Mouse (Mus musculus): Measurements from ENCODE around the gene Wfdc6b. TPM values are rescaled to one million over a fixed set of nuclear protein-coding genes. Genes with fewer than 3 reads are reported as not detected.

Gene Wfdc6b
- polyA plus RNA-seq, 2 experiments, result not detected

DNA sequence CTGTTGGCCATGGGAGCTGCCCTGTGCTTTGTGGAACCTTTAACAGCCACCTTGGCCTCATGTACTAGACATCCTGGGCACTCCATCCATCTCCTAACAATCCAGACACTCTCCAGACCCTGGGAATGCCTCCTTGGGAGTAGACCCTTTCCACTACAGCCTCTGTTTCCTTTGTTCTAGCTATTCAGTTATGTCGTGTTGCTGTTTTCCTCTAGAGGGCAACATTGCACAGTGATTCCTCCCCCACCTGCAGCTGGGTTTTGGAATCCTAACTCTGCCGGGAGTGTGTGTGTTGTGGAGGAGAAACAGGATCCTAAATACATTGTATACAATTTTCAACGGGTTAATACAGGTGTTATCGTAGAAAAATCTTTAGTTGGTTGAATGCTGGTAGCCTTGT is 21.3 kb upstream of the Wfdc6b start:
- TF ChIP-seq EP300 (IDR thresholded peaks at IDR 0.05; ENCODE audit: low read depth), result no peak
- TF ChIP-seq CTCF (IDR thresholded peaks at IDR 0.05; ENCODE audit: low read depth), result peak; percentile 49
- H3K36me3 ChIP-seq (replicated peaks; ENCODE audit: control insufficient read depth, insufficient read depth, low read depth), result no peaks in the 10 kb centered on the region
- no peak overlapping the region for H3K4me2 ChIP-seq (ENCODE audit: low read depth)
- no peaks in the 10 kb centered on the region for H3K27me3 ChIP-seq (ENCODE audit: control insufficient read depth, insufficient read depth, low read length)
- H3K9ac ChIP-seq (replicated peaks), result no peak overlapping the region
- no peak overlapping the region for H3K27ac ChIP-seq
- ATAC-seq (ENCODE audit: insufficient read depth), result no peak
- 10% methylated on average over 4 of the region's 4 CpGs for WGBS (ENCODE audit: insufficient replicate concordance)
- no peaks in the 10 kb centered on the region for H3K9me3 ChIP-seq (ENCODE audit: control insufficient read depth, low read length)
- no peak for DNase-seq (ENCODE audit: low read depth in 3 of 3, low spot score in 3 of 3)
- no peak overlapping the region for H3K4me3 ChIP-seq (ENCODE audit: insufficient read depth in 1 of 2, low read depth in 2 of 2, low read length in 2 of 2)
- no peaks in the 10 kb centered on the region for H3K4me1 ChIP-seq (replicated peaks; ENCODE audit: control insufficient read depth in 2 of 2, insufficient read depth in 2 of 2, low read length in 1 of 2)

DNA sequence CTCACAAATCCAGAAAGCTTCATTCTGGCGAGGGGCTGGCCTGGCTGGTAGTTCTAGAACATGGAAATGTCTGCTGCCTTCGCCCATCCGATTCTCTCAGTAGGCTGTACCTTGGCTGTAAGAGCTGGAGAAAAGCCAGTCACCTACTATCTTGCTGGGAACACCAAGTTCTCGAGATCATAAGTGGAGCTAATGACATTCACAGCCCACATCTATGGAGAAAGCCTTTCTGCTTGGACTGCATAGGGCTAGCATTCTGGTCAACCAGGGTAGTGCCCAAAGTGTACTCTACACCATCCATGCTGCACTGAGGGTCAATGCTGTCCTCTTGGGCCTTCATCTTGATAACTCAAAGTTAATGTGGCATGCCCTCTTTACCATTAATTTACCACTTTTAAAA is 19.8 kb upstream of the Wfdc6b start, which contains the start of gene Eppin:
Eppin (minus strand) TSS at position 101 of the 400 bp plus-strand sequence.
- Histone ChIP-seq H3K4me3 (ENCODE audit: insufficient read depth in 1 of 2, low read depth in 2 of 2, low read length in 2 of 2) (no peak within 1 kb of the TSS), H3K27ac (no peak within 1 kb of the TSS), H3K4me1 (replicated peaks; ENCODE audit: control insufficient read depth in 2 of 2, insufficient read depth in 2 of 2, low read length in 1 of 2) (no peaks in the 10 kb centered on the region), H3K9ac (replicated peaks) (no peak within 1 kb of the TSS), H3K36me3 (replicated peaks; ENCODE audit: control insufficient read depth, insufficient read depth, low read depth) (no peaks in the 10 kb centered on the region), H3K9me3 (ENCODE audit: control insufficient read depth, low read length) (no peaks in the 10 kb centered on the region), H3K4me2 (ENCODE audit: low read depth) (no peak within 1 kb of the TSS), H3K27me3 (ENCODE audit: control insufficient read depth, insufficient read depth, low read length) (no peaks in the 10 kb centered on the region)
- DNase-seq (ENCODE audit: low read depth in 3 of 3, low spot score in 3 of 3) (no peak), ATAC-seq (ENCODE audit: insufficient read depth) (no peak)
- 41% methylated on average over 4 of the region's 4 CpGs for WGBS (ENCODE audit: insufficient replicate concordance)
- TF ChIP-seq EP300 (IDR thresholded peaks at IDR 0.05; ENCODE audit: low read depth) (no peak), CTCF (IDR thresholded peaks at IDR 0.05; ENCODE audit: low read depth) (no peak)

DNA sequence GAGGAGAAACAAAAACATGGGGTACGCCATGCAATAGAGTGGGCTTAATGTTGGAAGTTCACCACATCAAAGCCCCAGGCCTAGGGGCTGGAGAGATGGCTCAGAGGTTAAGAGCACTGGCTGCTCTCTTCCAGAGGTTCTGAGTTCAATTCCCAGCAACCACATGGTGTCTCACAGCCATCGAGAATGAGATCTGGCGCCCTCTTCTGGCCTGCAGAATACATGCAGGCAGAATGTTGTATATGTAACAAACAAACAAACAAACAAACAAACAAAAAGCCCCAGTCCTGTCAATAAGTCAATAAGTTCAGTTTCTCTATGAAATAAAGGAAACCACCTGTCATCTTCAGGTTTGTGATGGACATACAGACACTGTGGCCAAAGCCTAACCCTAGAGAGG is 13.1 kb upstream of the Wfdc6b start:
- H3K27ac ChIP-seq, result no peak overlapping the region
- H3K4me1 ChIP-seq (replicated peaks; ENCODE audit: control insufficient read depth in 2 of 2, insufficient read depth in 2 of 2, low read length in 1 of 2), result no peaks in the 10 kb centered on the region
- H3K4me3 ChIP-seq (ENCODE audit: insufficient read depth in 1 of 2, low read depth in 2 of 2, low read length in 2 of 2), result no peak overlapping the region
- DNase-seq (ENCODE audit: low read depth in 3 of 3, low spot score in 3 of 3), result no peak
- no peaks in the 10 kb centered on the region for H3K27me3 ChIP-seq (ENCODE audit: control insufficient read depth, insufficient read depth, low read length)
- H3K9me3 ChIP-seq (ENCODE audit: control insufficient read depth, low read length), result no peaks in the 10 kb centered on the region; the same call in 1 of the 2 replicates
- 55% methylated on average over 3 of the region's 3 CpGs for WGBS (ENCODE audit: insufficient replicate concordance)
- TF ChIP-seq EP300 (IDR thresholded peaks at IDR 0.05; ENCODE audit: low read depth) (no peak), CTCF (IDR thresholded peaks at IDR 0.05; ENCODE audit: low read depth) (peak; percentile 59)
- no peak for ATAC-seq (ENCODE audit: insufficient read depth)
- no peaks in the 10 kb centered on the region for H3K36me3 ChIP-seq (replicated peaks; ENCODE audit: control insufficient read depth, insufficient read depth, low read depth)
- H3K4me2 ChIP-seq (ENCODE audit: low read depth), result no peak overlapping the region
- H3K9ac ChIP-seq (replicated peaks), result no peak overlapping the region

GRCm38 (mm10) chr2:164603482-164603881 is 9.8 kb upstream of the Wfdc6b start:
- H3K4me2 ChIP-seq (ENCODE audit: low read depth), result no peak overlapping the region
- DNase-seq (ENCODE audit: low read depth in 3 of 3, low spot score in 3 of 3) (no peak), ATAC-seq (ENCODE audit: insufficient read depth) (no peak)
- H3K4me3 ChIP-seq (ENCODE audit: insufficient read depth in 1 of 2, low read depth in 2 of 2, low read length in 2 of 2), result no peak overlapping the region
- no peaks in the 10 kb centered on the region for H3K4me1 ChIP-seq (replicated peaks; ENCODE audit: control insufficient read depth in 2 of 2, insufficient read depth in 2 of 2, low read length in 1 of 2)
- H3K27ac ChIP-seq, result no peak overlapping the region
- H3K9me3 ChIP-seq (ENCODE audit: control insufficient read depth, low read length), result no peaks in the 10 kb centered on the region; the same call in 1 of the 2 replicates
- H3K9ac ChIP-seq (replicated peaks), result no peak overlapping the region
- TF ChIP-seq CTCF (IDR thresholded peaks at IDR 0.05; ENCODE audit: low read depth), result peak; percentile 27; the same call in 1 of the 2 replicates
- no peak for TF ChIP-seq EP300 (IDR thresholded peaks at IDR 0.05; ENCODE audit: low read depth)
- H3K36me3 ChIP-seq (replicated peaks; ENCODE audit: control insufficient read depth, insufficient read depth, low read depth), result no peaks in the 10 kb centered on the region
- WGBS (ENCODE audit: insufficient replicate concordance), result 71% methylated on average over 3 of the region's 3 CpGs
- no peaks in the 10 kb centered on the region for H3K27me3 ChIP-seq (ENCODE audit: control insufficient read depth, insufficient read depth, low read length)

DNA sequence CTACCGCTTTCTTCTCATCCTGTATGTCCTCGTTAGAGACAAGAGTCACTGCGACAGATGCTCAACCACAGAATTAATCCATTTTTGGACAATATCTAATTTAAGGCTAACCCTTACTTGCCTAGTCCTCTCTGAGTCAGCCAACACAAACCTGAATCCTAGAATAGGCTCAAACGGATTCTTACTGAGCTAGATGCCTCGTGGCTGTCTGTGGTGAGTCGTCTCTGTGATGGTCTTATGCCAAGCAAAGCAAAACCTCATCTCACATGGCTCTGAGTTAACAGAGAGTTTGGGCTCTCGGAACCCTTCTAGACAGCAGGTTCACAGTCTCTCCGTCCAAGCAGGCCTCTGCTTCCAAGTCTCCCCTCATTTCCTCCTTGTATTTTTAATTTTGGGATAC is 8.9 kb upstream of the Wfdc6b start:
- Histone ChIP-seq H3K4me3 (ENCODE audit: insufficient read depth in 1 of 2, low read depth in 2 of 2, low read length in 2 of 2) (no peak overlapping the region), H3K4me1 (replicated peaks; ENCODE audit: control insufficient read depth in 2 of 2, insufficient read depth in 2 of 2, low read length in 1 of 2) (no peaks in the 10 kb centered on the region), H3K9me3 (ENCODE audit: control insufficient read depth, low read length) (no peaks in the 10 kb centered on the region; the same call in 1 of the 2 replicates), H3K4me2 (ENCODE audit: low read depth) (no peak overlapping the region), H3K9ac (replicated peaks) (no peak overlapping the region), H3K27ac (no peak overlapping the region), H3K36me3 (replicated peaks; ENCODE audit: control insufficient read depth, insufficient read depth, low read depth) (no peaks in the 10 kb centered on the region), H3K27me3 (ENCODE audit: control insufficient read depth, insufficient read depth, low read length) (no peaks in the 10 kb centered on the region)
- DNase-seq (ENCODE audit: low read depth in 3 of 3, low spot score in 3 of 3), result no peak
- TF ChIP-seq EP300 (IDR thresholded peaks at IDR 0.05; ENCODE audit: low read depth) (no peak), CTCF (IDR thresholded peaks at IDR 0.05; ENCODE audit: low read depth) (no peak)
- no peak for ATAC-seq (ENCODE audit: insufficient read depth)
- WGBS (ENCODE audit: insufficient replicate concordance), result 67% methylated on average over 8 of the region's 8 CpGs

Measured in liver, embryonic 14.5 days (tissue).